Mouse (Mus musculus) forebrain, postnatal 0 days (tissue): ENCODE measurements around the gene Cemip2. TPM values are rescaled to one million over a fixed set of nuclear protein-coding genes. Genes with fewer than 3 reads are reported as not detected.

Experiments used
- ATAC-seq: fragments of 200-750 bp; cut with Nextera tagmentation; 2 replicates; pipeline ENCODE4 v1.8.0; 2017; ENCODE audit warnings: mild to moderate bottlenecking, moderate library complexity
- DNase-seq: peaks from one replicate; pipeline ENCODE4 v3.0.0-alpha.2; 2015
- H3K27ac ChIP-seq: fragments of 300-500 bp; sonication (generic); 2 replicates; pipeline ENCODE4 v1.5.1; 2014; ENCODE audit warnings: low read depth, mild to moderate bottlenecking, antibody characterized with exemption, low read length, moderate library complexity, mixed read lengths
- H3K27me3 ChIP-seq: fragments of 300-500 bp; sonication (generic); 2 replicates; pipeline ENCODE4 v1.6.1; 2014; ENCODE audit warnings: mild to moderate bottlenecking, low read length, mixed read lengths; ENCODE audit not compliant: insufficient read depth
- H3K36me3 ChIP-seq: fragments of 300-500 bp; sonication (generic); 2 replicates; pipeline ENCODE4 v1.6.1; 2014; ENCODE audit warnings: mild to moderate bottlenecking, moderate library complexity; ENCODE audit not compliant: insufficient read depth
- H3K4me1 ChIP-seq: fragments of 300-500 bp; sonication (generic); 2 replicates; pipeline ENCODE4 v1.6.1; 2014; ENCODE audit warnings: antibody characterized with exemption; ENCODE audit not compliant: insufficient read depth
- H3K4me2 ChIP-seq: fragments of 300-500 bp; sonication (generic); 2 replicates; pipeline ENCODE4 v1.6.1; 2014; ENCODE audit warnings: low read depth, mild to moderate bottlenecking, moderate library complexity
- H3K4me3 ChIP-seq: fragments of 300-500 bp; sonication (generic); 2 replicates; pipeline ENCODE4 v1.5.1; 2014; ENCODE audit warnings: low read depth, low read length, mixed read lengths
- H3K9ac ChIP-seq: fragments of 300-500 bp; sonication (generic); 2 replicates; pipeline ENCODE4 v1.6.1; 2014; ENCODE audit warnings: mild to moderate bottlenecking
- H3K9me3 ChIP-seq: fragments of 300-500 bp; sonication (generic); 2 replicates; pipeline ENCODE4 v1.6.1; 2016; ENCODE audit warnings: low read length
- CTCF ChIP-seq: sonication (generic); IDR thresholded peaks from 2 replicates; pipeline ENCODE4 v1.5.1; 2016; ENCODE audit warnings: antibody characterized with exemption, control low read depth, low read depth
- WGBS: fragments of 180-500 bp; shearing (Covaris S2); extraction: QIAGEN DNeasy Blood & Tissue Kit; methylation state at CpG from one replicate; pipeline ENCODE4 v1.1.7; 2014; 5-methylcytosine and 5-hydroxymethylcytosine counted together
- polyA plus RNA-seq: library from polyadenylated mRNA; unstranded; fragments of >200 nt; fragmentation: Nextera tagmentation; extraction: Ambion mirVana; gene quantifications from 2 replicates; pipeline ENCODE4 v1.2.1, GENCODE M21; 2015
- total RNA-seq: library from RNA; depleted of rRNA; stranded (reverse); fragments of >200 nt; gene quantifications from 2 replicates; pipeline ENCODE4 v1.2.3, GENCODE M21; 2014

The Cemip2 gene
- total and polyA plus RNA-seq, 2 experiments from 2014 or later = 17.4 to 42.5 TPM

- Histone ChIP-seq H3K9ac (no peak overlapping the region), H3K9me3 (no peaks in the 10 kb centered on the region), H3K4me3 (no peak overlapping the region), H3K36me3 (peaks cover 37% of the 10 kb centered on the region), H3K4me1 (no peaks in the 10 kb centered on the region), H3K4me2 (no peak overlapping the region), H3K27me3 (no peaks in the 10 kb centered on the region), H3K27ac (no peak overlapping the region)
- no peak for TF ChIP-seq CTCF
- ATAC-seq (no peak), DNase-seq (no peak)
- WGBS = 83% methylated on average over 6 of the region's 6 CpGs
Measured at GRCm38 (mm10) chr19:21821877-21822276, 43.7 kb downstream of the Cemip2 start.

DNA sequence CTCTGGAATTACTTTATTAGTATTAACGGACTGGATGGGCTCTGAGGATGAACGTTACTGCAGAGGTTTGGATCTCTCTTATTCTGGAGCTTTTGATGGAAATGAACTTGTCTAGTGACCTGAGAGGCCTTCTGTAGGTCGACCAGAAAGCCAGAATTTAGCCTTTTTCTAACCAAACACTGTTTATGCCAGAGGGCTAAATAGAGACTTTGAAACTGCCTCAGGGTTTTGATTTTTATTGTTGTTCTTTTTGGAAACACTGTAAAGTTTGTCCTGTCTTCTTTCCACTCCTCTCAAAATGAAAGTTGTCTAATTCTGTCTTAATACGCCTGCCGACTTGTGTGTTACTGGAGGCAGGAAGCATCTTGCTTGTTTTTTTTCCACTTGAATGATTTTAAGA lies 46.0 kb downstream of the Cemip2 start:
- Histone ChIP-seq H3K4me2 (no peak overlapping the region), H3K27ac (no peak overlapping the region), H3K4me1 (no peaks in the 10 kb centered on the region), H3K36me3 (peaks cover 38% of the 10 kb centered on the region), H3K27me3 (no peaks in the 10 kb centered on the region), H3K4me3 (no peak overlapping the region), H3K9ac (no peak overlapping the region), H3K9me3 (no peaks in the 10 kb centered on the region)
- DNase-seq (no peak), ATAC-seq (no peak)
- TF ChIP-seq CTCF = no peak
- 91% methylated on average over 5 of the region's 5 CpGs for WGBS

DNA sequence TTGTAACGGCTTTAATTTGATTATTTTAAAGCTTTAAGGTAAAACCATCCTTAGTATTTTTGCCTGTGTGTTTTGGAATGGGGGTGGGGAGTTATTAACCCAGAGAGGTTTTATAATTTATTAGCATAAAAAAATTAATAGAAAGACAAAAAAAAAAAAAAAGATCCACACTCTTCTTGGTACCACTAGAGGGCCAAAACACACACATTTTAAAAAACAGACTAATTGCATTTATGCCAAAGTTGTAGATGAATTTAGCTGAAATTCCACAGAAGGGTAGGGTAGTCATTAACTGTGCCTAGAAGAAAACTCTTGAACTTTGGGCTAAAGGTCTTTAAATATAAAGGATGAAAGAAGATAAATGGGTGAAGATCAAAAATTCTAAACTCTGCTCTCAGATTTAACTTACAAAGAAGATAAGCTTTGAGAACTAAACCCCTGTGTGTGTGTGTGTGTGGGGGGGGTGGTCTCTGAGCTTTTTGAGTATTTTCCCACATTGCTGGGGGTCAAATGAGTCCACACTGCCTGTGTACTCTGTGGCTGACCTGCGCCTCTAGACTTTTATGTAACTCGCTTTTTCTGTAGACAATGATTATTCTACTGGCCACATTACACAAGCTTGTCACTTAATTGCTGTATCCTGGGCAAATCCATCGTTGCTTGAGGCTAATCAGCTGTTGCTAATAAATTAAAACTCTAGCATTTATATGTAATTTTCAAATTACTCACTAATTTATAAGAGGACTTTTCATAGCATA lies 47.2 kb downstream of the Cemip2 start:
- no peak for DNase-seq
- 70% methylated on average over 4 of the region's 4 CpGs for WGBS
- Histone ChIP-seq H3K27me3 (no peaks in the 10 kb centered on the region), H3K4me2 (no peak overlapping the region), H3K36me3 (peaks cover 45% of the 10 kb centered on the region), H3K4me1 (no peaks in the 10 kb centered on the region), H3K9me3 (no peaks in the 10 kb centered on the region), H3K27ac (no peak overlapping the region), H3K4me3 (no peak overlapping the region), H3K9ac (no peak overlapping the region)
- ATAC-seq = no peak
- TF ChIP-seq CTCF = peak; percentile 51

DNA sequence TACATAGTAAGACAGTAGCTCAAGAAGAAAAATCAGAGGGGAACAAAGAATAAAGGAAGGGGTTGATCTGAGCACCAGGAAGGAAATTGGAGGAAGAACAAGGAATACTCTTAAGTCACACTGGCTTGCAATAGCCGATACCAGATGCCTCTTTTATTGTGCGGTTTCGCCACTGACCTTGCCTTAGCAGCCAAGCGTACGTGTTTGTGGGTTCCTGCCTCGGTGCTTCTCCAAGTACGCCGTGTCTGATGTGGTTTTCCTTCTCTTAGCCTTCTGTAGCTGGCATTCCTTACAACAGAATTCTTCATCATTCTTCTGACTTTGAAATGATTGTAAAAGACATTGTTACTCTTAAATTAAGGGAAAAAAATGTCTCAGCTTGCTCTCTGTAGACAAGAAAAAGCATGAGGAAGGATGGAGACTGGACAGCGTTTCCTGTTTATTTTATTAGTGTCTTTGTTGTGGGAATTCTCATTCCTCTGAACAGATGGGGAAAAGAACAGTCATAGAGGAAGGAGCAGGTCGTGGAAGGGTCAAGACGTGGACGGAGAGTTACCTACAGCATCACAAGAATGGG lies 55.4 kb downstream of the Cemip2 start:
- Histone ChIP-seq H3K27me3 (no peaks in the 10 kb centered on the region), H3K4me2 (no peak overlapping the region), H3K9ac (no peak overlapping the region), H3K27ac (no peak overlapping the region), H3K9me3 (no peaks in the 10 kb centered on the region), H3K36me3 (peaks cover 68% of the 10 kb centered on the region), H3K4me3 (no peak overlapping the region), H3K4me1 (no peaks in the 10 kb centered on the region)
- TF ChIP-seq CTCF = no peak
- no peak for DNase-seq
- no peak for ATAC-seq
- 90% methylated on average over 12 of the region's 12 CpGs for WGBS

- Histone ChIP-seq H3K27ac (no peak overlapping the region), H3K9me3 (no peaks in the 10 kb centered on the region), H3K4me3 (no peak overlapping the region), H3K9ac (no peak overlapping the region), H3K36me3 (peaks cover 65% of the 10 kb centered on the region), H3K4me2 (no peak overlapping the region), H3K27me3 (no peaks in the 10 kb centered on the region), H3K4me1 (no peaks in the 10 kb centered on the region)
- DNase-seq = no peak
- no peak for ATAC-seq
- no peak for TF ChIP-seq CTCF
- WGBS = 90% methylated on average over 7 of the region's 7 CpGs
Measured at GRCm38 (mm10) chr19:21834952-21835351, 56.8 kb downstream of the Cemip2 start.

GRCm38 (mm10) chr19:21850721-21851120 lies 72.6 kb downstream of the Cemip2 start:
- H3K4me2 ChIP-seq = no peak overlapping the region
- ATAC-seq = no peak
- no peak for TF ChIP-seq CTCF
- no peak overlapping the region for H3K9ac ChIP-seq
- no peak overlapping the region for H3K4me3 ChIP-seq
- WGBS = 94% methylated on average over 10 of the region's 10 CpGs
- H3K4me1 ChIP-seq = no peaks in the 10 kb centered on the region
- H3K9me3 ChIP-seq = no peaks in the 10 kb centered on the region
- no peak for DNase-seq
- H3K27me3 ChIP-seq = no peaks in the 10 kb centered on the region
- H3K36me3 ChIP-seq = peaks cover 46% of the 10 kb centered on the region
- no peak overlapping the region for H3K27ac ChIP-seq

DNA sequence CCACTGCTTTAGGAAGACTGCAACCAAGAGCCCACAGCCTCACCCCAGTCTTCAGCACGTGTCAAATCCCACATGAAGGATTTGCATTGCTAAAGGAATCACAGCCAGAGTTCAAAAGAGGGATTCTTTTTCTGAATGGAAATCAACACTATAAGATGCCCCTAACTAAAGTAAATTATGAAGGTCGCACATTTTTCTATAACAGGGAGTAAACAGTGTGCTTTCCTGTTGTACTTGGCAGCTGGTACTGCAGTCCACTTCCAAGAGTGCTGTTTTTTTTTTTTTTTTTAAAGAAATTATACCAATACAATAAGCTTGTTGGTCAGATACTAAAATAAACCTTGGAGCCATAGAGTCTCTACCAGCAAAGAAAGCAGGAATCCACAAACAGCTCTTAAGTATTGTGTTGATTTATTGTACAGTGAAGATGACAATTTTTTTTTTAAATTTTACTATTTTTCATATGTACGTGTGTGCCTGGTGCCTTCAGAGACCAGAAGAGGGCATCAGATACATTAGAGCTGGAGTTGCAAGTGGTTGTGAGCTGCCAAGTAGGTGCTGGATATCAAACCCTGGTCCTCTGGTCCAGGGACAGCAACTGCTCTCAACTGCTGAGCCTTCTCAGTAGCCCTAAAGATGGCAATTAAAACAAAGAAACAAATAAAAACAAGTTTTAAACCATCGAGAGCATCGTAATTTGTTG lies 76.5 kb downstream of the Cemip2 start:
- TF ChIP-seq CTCF = no peak
- 90% methylated on average over 5 of the region's 5 CpGs for WGBS

More for the DNA sequence above, 76.5 kb downstream of the Cemip2 start:
- H3K27ac ChIP-seq = no peak overlapping the region
- H3K4me3 ChIP-seq = no peak overlapping the region
- ATAC-seq = no peak
- H3K27me3 ChIP-seq = no peaks in the 10 kb centered on the region
- H3K4me2 ChIP-seq = no peak overlapping the region
- no peaks in the 10 kb centered on the region for H3K9me3 ChIP-seq
- peaks cover 51% of the 10 kb centered on the region for H3K36me3 ChIP-seq
- no peak for DNase-seq
- no peak overlapping the region for H3K9ac ChIP-seq
- no peaks in the 10 kb centered on the region for H3K4me1 ChIP-seq
